Mouse (Mus musculus) v-Abl transformed pro-B cells (cell line): ENCODE results near the gene H2-D1.

ENCODE experiments used
- in situ Hi-C, 2 experiments: fragments of 400-800 bp; cut with MboI; formaldehyde crosslinking; loops; one replicate each; pipeline ENCODE4 v1.15.1; 2025; ENCODE audit not compliant: unreplicated experiment in 2 of 2

Gene H2-D1

DNA sequence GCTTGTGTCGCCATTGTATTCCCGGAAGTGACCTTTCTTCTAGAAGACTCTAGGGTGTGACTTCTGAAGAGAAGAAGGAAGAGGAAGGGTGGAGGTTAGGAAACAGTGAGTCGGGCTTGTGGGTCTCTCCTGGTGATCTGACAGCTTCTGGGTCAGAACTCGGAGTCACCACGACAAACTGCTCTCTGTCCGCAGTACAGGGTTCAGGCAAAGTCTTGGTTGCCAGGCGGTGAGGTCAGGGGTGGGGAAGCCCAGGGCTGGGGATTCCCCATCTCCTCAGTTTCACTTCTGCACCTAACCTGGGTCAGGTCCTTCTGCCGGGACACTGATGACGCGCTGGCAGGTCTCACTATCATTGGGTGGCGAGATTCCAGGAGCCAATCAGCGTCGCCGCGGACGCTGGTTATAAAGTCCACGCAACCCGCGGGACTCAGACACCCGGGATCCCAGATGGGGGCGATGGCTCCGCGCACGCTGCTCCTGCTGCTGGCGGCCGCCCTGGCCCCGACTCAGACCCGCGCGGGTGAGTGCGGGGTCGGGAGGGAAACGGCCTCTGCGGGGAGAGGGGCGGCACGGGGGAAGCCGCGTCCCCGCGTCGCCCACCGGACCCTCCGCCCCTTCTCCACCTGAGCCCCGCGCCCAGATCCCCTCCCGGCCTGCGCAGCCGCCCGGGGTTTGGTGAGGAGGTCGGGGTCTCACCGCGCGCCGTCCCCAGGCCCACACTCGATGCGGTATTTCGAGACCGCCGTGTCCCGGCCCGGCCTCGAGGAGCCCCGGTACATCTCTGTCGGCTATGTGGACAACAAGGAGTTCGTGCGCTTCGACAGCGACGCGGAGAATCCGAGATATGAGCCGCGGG, at the start of gene H2-D1:
Gene H2-D1 (plus strand): TSS at position 67 of the 859 bp plus-strand sequence.
- in situ Hi-C loops: loop anchor here in 1 of 2 experiments (5.0 kb wide), 1 partner anchor 1261 kb away; the partner anchor contains the start of gene H2-K1

DNA sequence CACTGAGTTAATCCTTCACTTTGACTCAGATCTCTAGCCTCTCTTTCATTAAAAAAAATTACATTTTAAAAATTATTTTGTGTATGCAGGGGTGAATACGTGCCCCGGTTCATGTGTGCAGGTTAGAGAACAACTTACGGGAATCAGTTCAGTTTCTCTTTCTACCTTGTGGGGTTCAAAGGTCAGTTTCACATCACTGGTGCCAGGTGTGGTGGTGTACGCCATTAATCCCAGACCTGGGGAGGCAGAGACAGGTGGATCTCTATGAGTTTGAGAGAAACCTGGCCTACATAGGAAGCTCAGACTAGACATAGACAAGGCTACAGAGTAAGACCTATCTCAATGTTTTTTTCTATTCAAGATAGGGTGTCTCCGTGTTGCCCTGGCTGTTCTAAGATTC, 49.5 kb upstream of the H2-D1 start:
- in situ Hi-C loops: no loop called here

DNA sequence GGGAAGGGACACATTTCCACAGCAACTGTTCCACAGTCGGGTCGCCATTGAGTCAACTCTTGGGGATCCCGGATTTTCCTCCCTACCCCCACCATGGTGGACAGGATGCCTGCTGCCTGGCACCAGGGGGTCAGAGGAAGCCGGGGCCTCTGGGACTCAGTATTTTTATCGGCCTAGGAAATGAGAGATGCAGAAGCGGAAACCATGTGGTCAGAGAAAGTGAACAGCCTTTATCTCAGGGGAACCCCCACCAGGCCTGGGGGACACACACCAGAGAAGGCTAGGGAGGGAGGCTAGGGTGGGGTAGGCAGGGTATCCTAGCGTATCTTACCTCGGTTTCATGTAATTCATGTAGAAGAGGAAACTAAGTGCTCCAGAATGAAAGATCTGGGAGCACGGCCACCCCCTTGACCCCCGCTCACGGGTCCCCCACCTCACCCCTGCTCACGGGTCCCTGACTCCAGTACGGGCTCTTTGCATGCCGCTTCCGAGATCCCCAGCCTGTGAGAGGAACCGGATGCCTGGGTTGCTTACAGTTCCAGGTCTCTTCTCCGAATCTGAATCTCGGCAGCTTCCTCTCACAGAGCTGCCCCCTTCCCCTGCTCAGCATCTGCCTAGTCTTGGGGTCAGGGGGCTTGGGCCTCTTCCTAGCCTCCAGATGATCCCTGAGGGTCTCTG, 43.9 kb upstream of the H2-D1 start:
- in situ Hi-C loops: no loop called here

DNA sequence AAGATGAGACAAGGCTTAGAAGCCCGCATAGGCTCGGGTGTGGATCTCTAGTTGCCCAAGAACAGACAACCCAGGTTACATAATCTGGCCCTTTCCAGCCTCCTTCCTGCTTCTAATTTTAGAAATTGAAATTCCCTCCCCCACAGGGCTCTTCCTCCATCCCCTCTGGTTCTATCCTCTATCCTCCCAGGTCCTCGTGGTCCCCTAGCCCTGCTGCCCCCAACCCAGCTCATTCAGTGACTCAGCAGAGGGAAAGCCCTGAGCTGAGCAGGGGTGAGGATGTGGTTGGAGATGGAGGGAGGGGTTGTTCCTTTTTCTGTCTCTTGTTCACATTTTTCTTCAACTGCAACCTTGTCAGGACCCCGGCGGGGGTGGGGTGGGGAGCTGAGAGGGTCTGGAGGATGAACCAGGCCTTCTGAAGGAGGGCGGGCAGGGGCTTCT, 42.9 kb upstream of the H2-D1 start:
- in situ Hi-C loops: no loop called here

DNA sequence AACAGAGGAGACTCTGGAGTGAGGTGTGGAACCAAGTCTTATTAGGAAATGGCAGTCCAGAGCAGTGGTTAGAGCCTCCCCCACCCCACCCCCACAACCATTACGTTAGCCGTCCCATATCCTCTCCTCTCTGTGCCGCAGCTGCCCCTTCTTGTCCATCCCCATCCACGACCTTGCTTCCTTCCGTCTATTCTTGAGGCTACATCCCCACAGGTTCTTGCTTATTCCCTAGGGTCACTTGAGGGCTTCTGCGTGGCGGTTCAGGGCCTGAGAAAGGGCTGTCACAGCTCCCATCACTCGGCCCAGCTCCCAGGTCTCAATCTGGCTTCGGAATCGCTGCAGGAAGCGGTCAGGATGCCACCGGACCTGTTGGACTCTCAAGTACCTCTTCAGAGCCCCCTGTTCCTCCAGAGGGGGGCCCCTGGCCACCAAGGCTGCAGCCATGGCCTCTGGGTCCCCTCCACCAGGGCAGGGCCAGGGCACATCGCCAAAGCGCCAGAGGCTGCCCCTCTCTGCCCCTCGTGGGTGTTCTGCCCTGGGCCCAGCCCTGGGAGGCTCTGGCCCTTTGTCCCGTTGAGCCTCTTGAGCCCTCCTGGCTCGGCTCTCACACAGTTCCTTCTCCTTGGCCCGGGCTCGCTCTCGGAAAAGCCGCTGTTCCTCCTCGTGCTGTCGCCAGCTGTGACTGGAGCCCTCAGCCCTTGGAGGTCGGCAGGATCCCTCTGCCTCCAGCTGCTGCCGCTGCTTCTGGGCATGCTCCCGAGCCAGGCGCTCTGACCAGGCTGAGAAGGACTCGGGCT, 42.2 kb upstream of the H2-D1 start, which contains the start of gene Gm16181:
Gene Gm16181 (plus strand): TSS at position 679 of the 797 bp plus-strand sequence.
- in situ Hi-C loops: no loop called here

DNA sequence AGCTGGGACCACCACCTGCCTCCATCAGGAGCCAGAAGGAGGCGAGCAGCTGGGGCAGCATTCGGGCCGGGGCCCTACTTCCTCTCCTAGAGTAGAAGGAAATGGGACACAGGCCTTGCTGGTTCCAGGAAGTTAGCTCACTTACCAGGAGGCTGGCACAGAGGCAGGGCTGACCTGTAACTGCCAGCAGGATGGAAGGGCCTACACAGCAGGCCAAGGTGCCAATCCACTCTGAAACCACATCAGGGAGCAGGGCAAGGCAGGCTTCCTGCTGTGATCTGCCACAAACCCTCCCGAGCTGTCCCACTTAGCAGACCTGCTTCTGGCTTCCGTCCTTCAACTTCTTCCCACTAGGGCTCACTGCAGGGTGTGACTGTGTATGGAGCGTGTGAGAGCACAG, 40.2 kb upstream of the H2-D1 start:
- in situ Hi-C loops: no loop called here

DNA sequence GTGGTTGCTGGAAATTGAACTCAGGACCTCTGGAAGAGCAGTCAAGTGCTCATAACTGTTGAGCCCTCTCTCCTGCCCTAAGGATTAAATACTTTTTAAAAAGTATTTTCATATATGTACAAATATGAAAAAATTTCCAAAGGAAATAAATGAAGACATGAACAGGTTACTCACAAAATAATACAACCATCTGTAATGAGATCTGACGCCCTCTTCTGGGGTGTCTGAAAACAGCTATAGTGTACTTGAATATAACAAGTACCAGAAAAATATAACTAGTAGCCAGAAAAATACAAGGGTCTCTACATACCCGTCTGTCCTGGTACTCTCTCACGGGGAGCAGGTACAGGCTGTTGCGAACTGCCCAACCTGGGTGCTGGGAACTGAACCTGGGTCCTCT, 37.9 kb upstream of the H2-D1 start:
- in situ Hi-C loops: no loop called here

DNA sequence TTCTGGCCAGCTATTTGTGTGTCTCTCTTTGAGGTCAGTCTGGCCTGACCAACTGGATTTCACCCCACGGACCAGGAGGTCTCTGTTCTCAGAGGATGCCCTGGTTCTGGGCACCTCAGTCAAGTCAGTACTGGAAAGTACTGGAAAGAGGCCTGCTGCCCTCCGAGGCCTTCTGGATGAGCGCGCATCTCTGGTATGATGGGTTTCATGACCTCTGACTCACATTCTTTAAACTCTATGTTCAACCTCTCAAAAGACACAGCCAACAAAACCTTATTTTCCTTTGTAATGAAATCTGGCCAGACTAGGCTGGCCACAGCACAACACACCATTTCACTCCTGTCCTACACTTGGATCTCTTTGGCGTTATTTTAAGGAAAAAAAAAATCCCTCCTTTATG, 37.1 kb upstream of the H2-D1 start:
- in situ Hi-C loops: no loop called here

DNA sequence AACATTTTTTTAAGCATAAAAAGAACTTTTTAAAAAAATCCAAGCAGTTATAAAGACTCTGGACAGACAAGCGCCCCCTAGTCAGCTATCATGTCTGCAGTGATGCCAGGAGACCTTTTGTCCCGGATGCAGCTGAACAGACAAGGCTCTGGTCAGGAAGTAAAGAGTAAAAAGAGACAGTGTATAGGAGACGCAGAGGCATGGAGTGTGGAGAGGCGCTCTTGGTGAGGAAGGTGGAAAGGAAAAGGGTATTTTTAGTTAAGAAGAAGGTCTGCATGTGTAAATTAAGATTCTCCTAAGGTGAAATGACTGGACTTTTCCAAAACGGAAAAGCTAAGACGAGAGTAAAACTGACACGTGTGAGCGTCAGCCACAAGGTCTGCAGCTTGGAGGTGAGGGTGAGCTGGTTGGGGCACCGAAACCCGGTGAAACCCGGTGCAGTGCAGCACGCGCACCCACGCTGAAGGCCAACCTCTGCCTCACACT, 35.9 kb upstream of the H2-D1 start:
- in situ Hi-C loops: no loop called here

DNA sequence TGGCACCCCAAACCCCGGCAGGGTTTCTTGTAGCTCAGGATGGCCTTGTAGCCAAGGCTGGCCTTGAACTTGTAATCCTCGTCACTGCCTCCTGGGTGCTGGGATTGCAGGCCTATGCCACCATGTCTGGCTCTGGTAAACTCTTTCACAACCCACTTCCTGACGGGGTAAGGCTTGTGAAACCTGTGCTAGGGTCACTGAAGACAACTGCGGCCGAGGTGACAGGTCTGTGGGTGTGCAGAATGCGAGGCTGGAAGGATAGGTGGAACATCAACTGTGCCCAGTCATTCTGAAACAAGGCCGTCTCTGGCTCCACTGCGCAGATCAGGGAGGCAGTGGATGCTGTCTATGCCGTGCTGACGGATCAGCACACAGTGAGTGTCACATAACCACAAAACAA, 31.5 kb upstream of the H2-D1 start:
- in situ Hi-C loops: loop anchor here (5.0 to 10.0 kb wide), 4 partner anchors 54 to 226 kb away; partner anchors contain the start of genes Aif1 (in 2 of the 2), D17H6S53E (in 1 of the 2), Sapcd1 (in 1 of the 2) and Vars (in 1 of the 2)

DNA sequence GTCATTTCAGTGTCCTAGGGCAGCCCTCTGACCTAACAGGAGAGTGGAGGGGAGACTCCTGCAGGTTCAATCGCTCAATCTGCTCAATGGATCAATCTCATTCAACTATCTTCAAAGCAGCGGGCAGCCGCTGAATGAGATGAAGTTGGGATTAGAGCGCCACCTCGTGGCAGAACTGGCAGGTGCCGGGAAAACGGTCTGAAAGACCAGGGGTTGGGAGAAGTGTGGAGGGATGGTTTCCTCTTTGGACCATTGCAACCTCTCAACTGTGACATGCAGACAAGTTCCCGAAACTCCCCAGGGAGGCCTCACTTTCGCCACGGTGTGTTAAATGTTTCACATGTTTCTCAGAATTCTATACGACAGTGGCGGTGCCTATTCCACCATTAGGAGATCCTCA, 30.5 kb upstream of the H2-D1 start:
- in situ Hi-C loops: loop anchor here (5.0 to 10.0 kb wide), 4 partner anchors 55 to 227 kb away; partner anchors contain the start of genes Aif1 (in 2 of the 2), D17H6S53E (in 1 of the 2), Sapcd1 (in 1 of the 2) and Vars (in 1 of the 2)

DNA sequence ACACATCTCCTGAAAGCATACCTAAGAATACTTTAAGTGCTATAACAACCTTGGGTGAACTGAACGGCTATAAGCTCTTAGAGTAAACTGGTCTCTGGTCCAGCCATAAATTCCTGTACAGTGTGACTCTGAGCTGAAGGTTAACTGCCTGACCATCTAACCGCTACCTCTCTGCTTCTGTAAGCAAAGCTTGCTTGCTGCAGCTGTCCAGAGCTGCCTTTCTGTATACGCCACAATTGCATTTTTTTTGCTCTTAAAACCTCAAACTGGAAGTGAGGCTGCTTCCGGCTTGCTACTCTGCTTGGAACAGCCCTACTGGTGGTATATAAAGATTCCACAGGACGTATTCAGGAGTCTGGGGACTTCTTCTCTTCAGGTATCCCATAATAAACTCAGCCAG, 29.9 kb upstream of the H2-D1 start:
- in situ Hi-C loops: loop anchor here (5.0 to 10.0 kb wide), 4 partner anchors 55 to 228 kb away; partner anchors contain the start of genes Aif1 (in 2 of the 2), D17H6S53E (in 1 of the 2), Sapcd1 (in 1 of the 2) and Vars (in 1 of the 2)

DNA sequence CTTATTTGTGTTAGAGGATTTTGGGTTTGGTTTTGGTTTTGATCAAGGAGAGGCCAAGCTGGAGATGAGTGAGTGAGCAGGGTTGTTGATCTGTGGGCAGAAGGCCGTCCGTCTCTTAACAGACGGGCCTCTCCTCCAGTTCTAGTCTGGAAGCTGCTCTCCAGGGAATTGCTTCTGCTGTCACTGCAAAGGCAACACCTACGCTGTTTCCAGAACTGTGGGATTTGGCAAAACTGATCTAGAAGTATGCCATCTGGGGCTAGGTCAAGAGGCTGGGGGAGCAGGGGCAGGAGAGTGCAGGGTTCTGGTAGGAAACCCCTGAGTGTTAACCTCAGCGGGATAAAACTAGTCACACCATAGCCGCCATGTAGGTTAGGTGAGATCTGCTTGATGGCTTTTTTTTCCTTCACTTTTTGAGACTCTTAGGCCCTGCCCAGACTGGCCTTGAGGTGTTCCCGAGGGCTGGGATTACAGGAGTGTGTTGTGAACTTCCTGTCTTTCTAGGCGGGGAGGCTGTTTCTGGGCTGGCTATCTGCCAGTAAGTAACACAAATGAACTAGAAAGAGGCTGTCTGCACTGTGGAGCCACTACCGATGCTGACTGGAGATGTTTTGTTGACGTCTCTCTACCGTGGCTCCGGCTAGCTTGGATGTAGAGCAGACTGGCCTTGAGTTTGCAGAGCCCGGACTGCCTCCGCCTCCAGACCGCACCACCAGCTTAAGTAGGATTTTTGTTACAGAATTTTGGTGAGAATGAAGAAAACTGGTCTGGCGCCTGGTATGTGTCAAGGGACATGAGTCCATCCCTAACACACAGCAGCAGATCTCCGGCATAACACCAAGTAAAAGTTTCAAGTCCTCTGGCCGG, 29.2 kb upstream of the H2-D1 start, which contains the start of gene Atp6v1g2:
Gene Atp6v1g2 (plus strand): TSS at position 547 of the 867 bp plus-strand sequence.
- in situ Hi-C loops: loop anchor here (5.0 to 10.0 kb wide), 4 partner anchors 56 to 229 kb away; partner anchors contain the start of genes Aif1 (in 2 of the 2), D17H6S53E (in 1 of the 2), Sapcd1 (in 1 of the 2) and Vars (in 1 of the 2)

DNA sequence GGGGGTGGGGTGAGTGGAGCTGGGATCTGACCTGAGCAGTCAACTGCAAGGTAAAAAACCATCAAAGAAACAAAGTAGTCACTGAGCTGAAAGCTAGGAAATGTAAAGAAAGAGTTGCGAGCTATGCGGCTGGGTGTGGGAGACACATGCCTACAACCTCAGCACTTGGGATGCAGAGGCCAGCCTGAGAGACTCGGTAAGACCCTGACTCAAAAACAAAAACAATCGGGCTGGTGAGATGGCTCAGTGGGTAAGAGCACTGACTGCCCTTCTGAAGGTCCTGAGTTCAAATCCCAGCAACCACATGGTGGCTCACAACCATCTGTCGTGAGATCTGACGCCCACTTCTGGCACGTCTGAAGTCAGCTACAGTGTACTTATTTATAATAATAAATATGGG, 28.4 kb upstream of the H2-D1 start:
- in situ Hi-C loops: loop anchor here (5.0 to 10.0 kb wide), 4 partner anchors 57 to 229 kb away; partner anchors contain the start of genes Aif1 (in 2 of the 2), D17H6S53E (in 1 of the 2), Sapcd1 (in 1 of the 2) and Vars (in 1 of the 2)

DNA sequence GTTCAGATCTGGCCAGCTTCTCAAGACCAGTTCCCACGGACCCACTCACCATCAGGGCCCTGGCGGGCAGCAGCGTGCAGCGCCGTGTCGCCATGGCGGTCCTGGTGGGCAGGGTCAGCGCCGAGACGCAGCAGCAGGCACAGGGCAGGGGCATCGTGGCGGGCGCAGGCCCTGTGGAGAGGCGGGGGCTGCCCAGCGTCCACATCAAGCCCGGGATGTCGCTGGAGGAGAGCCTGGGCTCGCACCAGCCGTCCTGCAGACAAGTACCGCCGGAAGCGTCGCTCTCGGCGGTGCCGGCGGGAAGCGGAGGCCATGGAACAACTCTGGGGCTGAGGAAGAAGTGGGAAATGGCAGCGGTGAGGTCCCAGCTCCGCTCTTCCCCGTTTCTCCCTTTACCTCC, 27.6 kb upstream of the H2-D1 start:
- in situ Hi-C loops: loop anchor here (5.0 to 10.0 kb wide), 4 partner anchors 58 to 230 kb away; partner anchors contain the start of genes Aif1 (in 2 of the 2), D17H6S53E (in 1 of the 2), Sapcd1 (in 1 of the 2) and Vars (in 1 of the 2)

DNA sequence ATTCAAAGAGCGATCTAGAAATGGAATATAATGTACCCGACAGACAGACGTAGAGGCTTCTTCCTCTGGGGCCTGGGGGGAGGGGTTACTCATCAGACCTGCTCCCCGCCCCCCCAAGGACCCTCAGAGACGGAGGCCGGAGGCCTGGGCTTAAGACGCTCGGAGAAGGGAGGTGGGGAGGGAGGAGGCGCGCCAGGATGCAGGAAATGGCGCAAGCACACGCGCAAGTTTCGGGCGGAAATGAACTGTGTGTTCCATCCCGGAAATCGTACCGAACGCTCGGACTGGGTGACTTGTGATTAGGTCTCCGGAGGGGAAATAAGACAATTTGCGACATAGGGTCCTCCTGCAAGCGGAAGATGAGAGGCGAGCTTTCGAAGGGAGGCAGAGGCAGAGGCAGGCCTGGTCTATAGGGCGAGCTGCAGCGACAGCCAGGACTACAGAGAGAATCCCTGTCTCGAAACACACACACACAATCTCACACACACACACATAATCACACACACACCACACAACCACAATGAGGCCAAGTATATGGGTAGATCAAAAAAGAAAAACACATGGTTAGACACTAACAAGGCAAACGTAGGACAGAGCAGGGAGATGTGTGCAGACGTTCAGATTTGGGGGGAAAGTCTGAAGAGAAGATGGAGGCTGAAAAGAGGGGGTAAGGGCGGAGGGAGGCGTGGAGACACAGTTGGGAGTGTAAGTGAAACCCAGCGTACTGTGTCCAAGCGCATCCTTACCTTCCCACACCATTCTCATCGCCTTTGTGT, 26.7 kb upstream of the H2-D1 start, which contains the start of gene Nfkbil1:
Gene Nfkbil1 (minus strand): TSS at position 179 of the 776 bp plus-strand sequence.
- in situ Hi-C loops: loop anchor here (10.0 kb wide), 2 partner anchors 211 to 231 kb away; partner anchors contain the start of genes Sapcd1 (in 1 of the 2) and Vars (in 1 of the 2)

DNA sequence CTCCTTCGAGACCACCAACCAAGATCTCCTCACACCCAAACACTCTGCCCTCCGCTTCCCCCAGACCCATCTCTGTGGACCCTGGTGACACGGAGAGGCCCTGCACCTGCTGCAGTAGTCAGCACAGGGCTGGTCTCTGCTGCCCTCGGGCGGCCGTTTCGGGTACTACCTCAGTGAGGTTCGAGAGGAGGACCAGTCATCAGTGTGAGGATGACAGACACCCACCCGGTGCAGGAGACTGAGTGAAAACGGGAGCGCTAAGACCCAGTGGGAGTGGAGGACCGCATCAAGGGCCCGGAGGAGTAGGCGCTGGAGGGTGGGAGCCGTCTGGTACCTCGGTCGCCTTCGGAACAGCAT, 26.2 kb upstream of the H2-D1 start:
- in situ Hi-C loops: loop anchor here (10.0 kb wide), 2 partner anchors 212 to 232 kb away; partner anchors contain the start of genes Sapcd1 (in 1 of the 2) and Vars (in 1 of the 2)
